Mouse (Mus musculus) midbrain, embryonic 11.5 days (tissue): ENCODE data around the gene Gfy. TPM values are rescaled to one million over a fixed set of nuclear protein-coding genes. Genes with fewer than 3 reads are reported as not detected.

Experiments
- ATAC-seq: fragments of 200-750 bp; cut with Nextera tagmentation; 2 replicates; pipeline ENCODE4 v1.8.0; 2017; ENCODE audit warnings: moderate TSS enrichment, moderate library complexity; ENCODE audit not compliant: low FRiP score
- DNase-seq: peaks from one replicate; pipeline ENCODE4 v3.0.0; 2015; ENCODE audit warnings: low spot score; ENCODE audit errors: missing footprints
- H3K27ac ChIP-seq: fragments of 300-500 bp; sonication (generic); 2 replicates; pipeline ENCODE4 v1.5.1; 2014; ENCODE audit warnings: low read depth, low read length
- H3K27me3 ChIP-seq: fragments of 300-500 bp; sonication (generic); 2 replicates; pipeline ENCODE4 v1.6.1; 2014; ENCODE audit warnings: mild to moderate bottlenecking, low read length, moderate library complexity, mixed read lengths; ENCODE audit not compliant: control insufficient read depth, insufficient read depth
- H3K36me3 ChIP-seq: fragments of 300-500 bp; sonication (generic); 2 replicates; pipeline ENCODE4 v1.6.1; 2014; ENCODE audit warnings: mild to moderate bottlenecking, low read length, moderate library complexity, mixed read lengths; ENCODE audit not compliant: control insufficient read depth, insufficient read depth
- H3K4me1 ChIP-seq: fragments of 300-500 bp; sonication (generic); 2 replicates; pipeline ENCODE4 v1.6.1; 2014; ENCODE audit warnings: low read length; ENCODE audit not compliant: control insufficient read depth, insufficient read depth
- H3K4me2 ChIP-seq: fragments of 300-500 bp; sonication (generic); 2 replicates; pipeline ENCODE4 v1.6.1; 2014; ENCODE audit warnings: mild to moderate bottlenecking, moderate library complexity
- H3K4me3 ChIP-seq: fragments of 300-500 bp; sonication (generic); 2 replicates; pipeline ENCODE4 v1.5.1; 2014; ENCODE audit warnings: low read depth, low read length
- H3K9ac ChIP-seq: fragments of 300-500 bp; sonication (generic); 2 replicates; pipeline ENCODE4 v1.6.1; 2014; ENCODE audit warnings: low read length
- H3K9me3 ChIP-seq: fragments of 300-500 bp; sonication (generic); 2 replicates; pipeline ENCODE4 v1.6.1; 2016; ENCODE audit warnings: low read length; ENCODE audit not compliant: control insufficient read depth
- WGBS: fragments of 180-500 bp; shearing (Covaris S2); extraction: QIAGEN DNeasy Blood & Tissue Kit; methylation state at CpG from one replicate; pipeline ENCODE4 v1.1.7; 2014; 5-methylcytosine and 5-hydroxymethylcytosine counted together
- polyA plus RNA-seq: library from polyadenylated mRNA; unstranded; fragments of >200 nt; fragmentation: Nextera tagmentation; extraction: Ambion mirVana; gene quantifications from 2 replicates; pipeline ENCODE4 v1.2.1, GENCODE M21; 2014

The Gfy gene
- polyA plus RNA-seq, 1 experiment from 2014 or later, result not detected

DNA sequence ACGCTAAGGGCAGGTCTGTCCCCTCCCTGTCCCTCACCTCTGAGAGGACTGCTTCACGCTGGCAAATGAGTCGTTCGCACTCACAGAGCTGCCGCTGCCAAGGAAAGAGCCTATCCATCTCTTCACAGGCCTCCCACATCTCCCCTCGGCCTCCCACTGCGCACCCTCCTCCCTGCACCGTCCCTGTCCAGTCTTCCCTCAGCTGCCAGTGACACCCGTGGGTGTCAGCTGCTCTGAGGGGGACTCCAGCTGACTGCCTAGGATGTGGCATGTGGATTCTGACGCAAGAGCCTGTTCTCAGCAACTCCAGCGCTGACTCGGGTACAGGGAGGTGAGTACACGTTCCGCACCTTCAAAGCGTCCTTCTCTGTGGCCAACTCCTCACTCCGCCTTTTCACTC is 10.2 kb upstream of the Gfy start:
- no peaks in the 10 kb centered on the region for H3K9me3 ChIP-seq
- H3K27ac ChIP-seq, result no peak overlapping the region
- ATAC-seq (no peak), DNase-seq (no peak)
- no peak overlapping the region for H3K9ac ChIP-seq
- WGBS, result 63% methylated on average over 16 of the region's 16 CpGs
- no peaks in the 10 kb centered on the region for H3K36me3 ChIP-seq
- no peaks in the 10 kb centered on the region for H3K4me1 ChIP-seq
- no peak overlapping the region for H3K4me2 ChIP-seq
- peaks cover 8% of the 10 kb centered on the region for H3K27me3 ChIP-seq
- H3K4me3 ChIP-seq, result no peak overlapping the region

DNA sequence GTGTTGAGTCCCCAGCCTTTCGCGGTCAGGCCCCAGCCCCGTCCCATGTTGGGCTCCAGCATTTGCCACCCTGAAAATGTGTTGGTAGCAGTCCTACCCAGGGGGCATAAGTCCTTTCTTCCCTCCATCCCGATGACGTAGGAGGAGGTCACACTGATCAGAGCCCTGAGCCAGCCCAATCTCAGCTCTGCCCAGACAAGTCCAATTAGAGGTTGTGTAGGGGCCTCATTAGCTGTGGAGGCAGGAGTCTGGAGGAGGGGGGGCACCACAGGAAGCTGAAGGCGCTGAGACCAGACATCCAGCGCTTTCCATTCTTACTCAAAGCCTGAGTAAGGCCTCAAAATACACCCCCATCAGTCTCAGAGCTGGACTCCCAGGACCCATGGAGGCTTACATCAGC is 6.6 kb upstream of the Gfy start:
- Histone ChIP-seq H3K4me3 (no peak overlapping the region), H3K9me3 (no peaks in the 10 kb centered on the region), H3K36me3 (no peaks in the 10 kb centered on the region), H3K27ac (no peak overlapping the region), H3K27me3 (peaks cover 44% of the 10 kb centered on the region), H3K4me2 (no peak overlapping the region), H3K4me1 (peaks cover 5% of the 10 kb centered on the region), H3K9ac (no peak overlapping the region)
- DNase-seq, result no peak
- no peak for ATAC-seq
- 68% methylated on average over 7 of the region's 7 CpGs for WGBS

DNA sequence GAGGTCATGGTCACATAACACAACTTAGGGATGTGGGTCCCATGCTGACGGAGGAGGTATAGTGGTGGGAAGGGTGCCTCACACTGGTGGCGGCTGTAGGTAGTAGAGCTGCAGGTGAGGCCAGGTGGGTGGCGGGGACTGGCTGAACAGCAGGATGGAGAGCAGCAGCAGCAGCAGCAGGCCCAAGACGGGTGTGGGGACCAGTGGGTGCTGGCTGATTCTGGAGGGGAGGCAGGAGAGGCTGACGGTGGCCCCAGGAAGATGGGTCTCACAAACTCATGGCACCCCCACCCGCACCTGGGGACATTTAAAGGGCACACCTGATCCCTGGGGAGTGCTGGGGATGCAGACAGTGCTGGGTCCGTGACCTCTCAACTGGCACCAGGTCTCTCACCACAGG is 4.3 kb upstream of the Gfy start:
- Histone ChIP-seq H3K36me3 (no peaks in the 10 kb centered on the region), H3K4me2 (no peak overlapping the region), H3K27ac (no peak overlapping the region), H3K9me3 (no peaks in the 10 kb centered on the region), H3K9ac (no peak overlapping the region), H3K4me3 (no peak overlapping the region), H3K4me1 (peaks cover 5% of the 10 kb centered on the region), H3K27me3 (peaks cover 62% of the 10 kb centered on the region)
- 71% methylated on average over 7 of the region's 7 CpGs for WGBS
- ATAC-seq, result no peak
- no peak for DNase-seq

GRCm38 (mm10) chr7:45182606-45183005 is 3.2 kb upstream of the Gfy start:
- Histone ChIP-seq H3K4me2 (peak overlapping the region; percentile 42), H3K4me3 (peak overlapping the region; percentile 17), H3K36me3 (no peaks in the 10 kb centered on the region), H3K27me3 (peaks cover 73% of the 10 kb centered on the region), H3K4me1 (peaks cover 5% of the 10 kb centered on the region), H3K9ac (no peak overlapping the region), H3K27ac (no peak overlapping the region), H3K9me3 (no peaks in the 10 kb centered on the region)
- ATAC-seq (no peak), DNase-seq (no peak)
- 19% methylated on average over 11 of the region's 11 CpGs for WGBS

DNA sequence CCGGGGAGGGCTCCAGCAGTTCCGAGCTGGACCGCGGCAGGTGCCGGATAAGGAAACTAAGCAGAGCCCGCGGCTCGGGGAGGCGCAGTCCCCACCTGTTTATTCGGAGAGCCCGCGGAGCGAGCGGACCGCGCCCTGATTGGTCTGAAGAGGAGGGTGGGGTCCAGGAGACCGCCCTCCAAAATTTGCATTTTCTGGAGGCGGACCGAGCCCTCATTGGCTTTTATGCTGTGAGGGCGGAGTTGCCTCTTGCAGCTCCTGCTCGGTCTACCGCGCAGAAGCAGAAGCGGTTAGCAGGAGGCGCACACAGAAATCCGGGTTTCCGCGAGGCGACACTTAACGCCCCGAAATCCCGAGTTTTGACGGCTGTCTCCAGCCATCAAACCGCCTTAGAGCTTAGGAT is 2.8 kb upstream of the Gfy start:
- H3K9me3 ChIP-seq, result no peaks in the 10 kb centered on the region
- H3K27ac ChIP-seq, result no peak overlapping the region
- peak overlapping the region; percentile 17 for H3K4me3 ChIP-seq
- WGBS, result under 1% methylated on average over 34 of the region's 34 CpGs
- peaks cover 5% of the 10 kb centered on the region for H3K4me1 ChIP-seq
- H3K4me2 ChIP-seq, result peak overlapping the region; percentile 42
- no peaks in the 10 kb centered on the region for H3K36me3 ChIP-seq
- peak; percentile 80 for ATAC-seq
- peak; percentile 94 for DNase-seq
- no peak overlapping the region for H3K9ac ChIP-seq
- H3K27me3 ChIP-seq, result peaks cover 77% of the 10 kb centered on the region

DNA sequence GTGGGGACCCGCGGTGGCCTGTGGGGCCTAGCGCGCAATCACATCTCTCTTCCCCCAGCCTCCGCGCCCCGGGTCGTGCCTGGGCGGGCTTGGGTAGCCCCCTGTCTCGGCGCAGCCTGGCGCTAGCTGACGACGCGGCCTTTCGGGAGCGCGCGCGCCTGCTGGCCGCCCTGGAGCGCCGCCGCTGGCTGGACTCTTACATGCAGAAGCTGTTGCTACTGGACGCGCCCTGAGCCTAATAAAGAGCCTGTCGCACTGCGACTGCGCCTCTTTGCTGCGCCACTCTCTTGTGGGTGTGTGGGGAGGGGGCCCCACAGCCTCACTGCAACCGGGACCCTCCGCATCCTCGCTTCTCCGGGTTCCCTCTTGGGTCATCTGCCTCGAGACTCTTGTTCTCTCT is 2.2 kb upstream of the Gfy start:
- DNase-seq (no peak), ATAC-seq (0 out of 2 replicates have a peak, but pooled peaks have one; percentile 4)
- no peak overlapping the region for H3K27ac ChIP-seq
- H3K36me3 ChIP-seq, result no peaks in the 10 kb centered on the region
- no peaks in the 10 kb centered on the region for H3K9me3 ChIP-seq
- H3K4me3 ChIP-seq, result peak overlapping the region; percentile 5; the same call in 1 of the 2 replicates
- no peak overlapping the region for H3K9ac ChIP-seq
- H3K4me2 ChIP-seq, result 0 out of 2 replicates have a peak overlapping the region, but pooled peaks have one; percentile 23
- H3K27me3 ChIP-seq, result peaks cover 84% of the 10 kb centered on the region
- peaks cover 5% of the 10 kb centered on the region for H3K4me1 ChIP-seq
- 5% methylated on average over 33 of the region's 35 CpGs for WGBS

DNA sequence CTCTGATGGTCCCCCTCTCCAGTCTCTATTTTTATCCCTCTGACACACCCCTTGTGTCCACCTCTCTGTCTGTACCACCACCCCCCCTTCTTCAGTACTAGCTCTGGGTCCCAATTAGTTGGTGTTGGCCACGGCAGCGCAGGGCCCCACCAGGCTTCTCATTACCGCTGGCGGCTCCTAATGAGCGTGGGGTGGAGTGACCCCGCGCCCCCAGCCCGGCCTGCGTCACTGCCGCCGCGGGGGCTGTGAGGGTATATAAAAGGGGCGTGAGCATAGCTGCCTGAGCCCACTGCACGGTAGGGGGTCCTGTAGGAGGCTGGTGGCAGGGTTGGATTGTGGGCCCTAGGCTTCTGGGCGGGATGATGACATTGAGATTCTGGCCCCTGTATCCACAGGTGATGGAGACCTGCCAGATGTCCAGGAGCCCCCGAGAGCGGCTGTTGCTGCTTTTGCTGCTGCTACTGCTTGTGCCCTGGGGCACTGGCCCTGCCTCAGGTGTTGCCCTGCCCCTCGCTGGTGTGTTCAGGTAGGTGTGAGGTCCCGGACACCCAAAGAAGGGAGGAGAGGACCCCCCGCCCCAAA is 1.6 kb upstream of the Gfy start, which contains the start of gene Pth2:
Pth2 (plus strand) TSS at position 100 of the 582 bp plus-strand sequence.
- Histone ChIP-seq H3K27me3 (peaks cover 89% of the 10 kb centered on the region), H3K36me3 (no peaks in the 10 kb centered on the region), H3K9me3 (no peaks in the 10 kb centered on the region), H3K9ac (no peak within 1 kb of the TSS), H3K27ac (no peak within 1 kb of the TSS), H3K4me3 (peak within 1 kb of the TSS; percentile 5; the same call in 1 of the 2 replicates), H3K4me1 (peaks cover 8% of the 10 kb centered on the region), H3K4me2 (0 out of 2 replicates have a peak within 1 kb of the TSS, but pooled peaks have one; percentile 23)
- DNase-seq (no peak), ATAC-seq (no peak)
- WGBS, result 24% methylated on average over 20 of the region's 20 CpGs

- H3K4me2 ChIP-seq, result no peak overlapping the region
- no peak for ATAC-seq
- no peak overlapping the region for H3K9ac ChIP-seq
- no peaks in the 10 kb centered on the region for H3K36me3 ChIP-seq
- peaks cover 12% of the 10 kb centered on the region for H3K4me1 ChIP-seq
- no peaks in the 10 kb centered on the region for H3K9me3 ChIP-seq
- H3K27ac ChIP-seq, result no peak overlapping the region
- peaks cover 96% of the 10 kb centered on the region for H3K27me3 ChIP-seq
- DNase-seq, result no peak
- WGBS, result 26% methylated on average over 7 of the region's 7 CpGs
- H3K4me3 ChIP-seq, result no peak overlapping the region
Observed at GRCm38 (mm10) chr7:45178550-45178949, 819 bp downstream of the Gfy start.

- 3% methylated on average over 30 of the region's 31 CpGs for WGBS
Observed at GRCm38 (mm10) chr7:45176356-45176755, 3.0 kb downstream of the Gfy start.

More at GRCm38 (mm10) chr7:45176356-45176755, 3.0 kb downstream of the Gfy start:
- Histone ChIP-seq H3K4me1 (peaks cover 7% of the 10 kb centered on the region), H3K27me3 (peaks cover 74% of the 10 kb centered on the region), H3K36me3 (no peaks in the 10 kb centered on the region), H3K4me2 (peak overlapping the region; percentile 25), H3K9ac (peak overlapping the region; percentile 20; the same call in 1 of the 2 replicates), H3K9me3 (no peaks in the 10 kb centered on the region; the same call in 1 of the 2 replicates), H3K27ac (no peak overlapping the region), H3K4me3 (peak overlapping the region; percentile 1; the same call in 1 of the 2 replicates)
- no peak for DNase-seq
- 0 out of 2 replicates have a peak, but pooled peaks have one; percentile 8 for ATAC-seq
